Mouse (Mus musculus) E14TG2a.4 (cell line): ENCODE measurements at regions not wholly inside any gene's neighbourhood (a gene's known extent, or its start where the extent isn't known, plus 50 kb on each side); places are given as distances from the start of the nearest gene placed in this dataset.

Experiments
- CTCF ChIP-seq: conservative IDR thresholded peaks from 2 replicates; pipeline ENCODE4 v1.5.1; 2014; ENCODE audit warnings: low read length
- NANOG ChIP-seq: IDR thresholded peaks from 2 replicates; pipeline ENCODE4 v1.6.1; 2014; ENCODE audit warnings: borderline replicate concordance, low read length, mixed read lengths
- POU5F1 ChIP-seq: IDR thresholded peaks from 2 replicates; pipeline ENCODE4 v1.6.1; 2014; ENCODE audit warnings: low read length, borderline replicate concordance

DNA sequence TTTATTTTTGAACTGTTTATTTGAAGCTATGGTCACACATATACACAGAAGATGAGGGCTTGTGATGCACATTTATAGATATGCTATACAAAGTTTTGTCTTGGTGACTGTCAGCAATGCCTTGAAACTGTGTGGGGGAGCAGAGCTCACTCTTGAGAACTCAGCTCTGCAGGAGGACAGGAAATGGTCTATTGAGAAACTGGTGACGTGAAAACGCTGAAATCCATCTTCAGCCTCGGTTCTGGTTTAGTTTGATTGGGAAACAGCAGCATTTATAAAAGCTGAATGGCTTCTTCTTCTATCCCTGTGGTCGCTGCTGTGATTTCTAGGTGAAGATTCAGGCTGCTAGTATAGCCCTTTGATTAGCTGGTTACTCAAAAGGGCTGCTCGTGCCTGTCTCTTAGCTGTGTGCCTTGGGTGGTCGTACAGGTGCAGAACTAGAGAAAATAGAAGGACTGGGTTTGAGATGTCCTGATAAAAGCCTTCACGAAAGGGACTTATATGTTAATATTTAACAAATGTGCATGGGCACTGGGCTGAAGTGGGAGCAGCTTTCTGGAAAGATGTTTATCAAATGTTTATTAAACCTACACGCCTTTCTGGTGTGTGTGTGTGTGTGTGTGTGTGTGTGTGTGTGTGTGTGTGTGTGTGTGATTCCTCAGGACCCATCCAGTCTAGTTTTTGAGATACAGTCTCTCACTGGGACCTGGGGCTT lies 124.9 kb upstream of the Map3k1 start:
- TF ChIP-seq CTCF = no peak
- no peak for TF ChIP-seq POU5F1
- TF ChIP-seq NANOG = no peak
